In genomic region chr10:122762772-122763511, GRCm38 (mm10) we compare ENCODE assay signal across 9 mouse cellular contexts.
DNase-seq lines count a peak whose midpoint lies in the region; ATAC-seq and TF ChIP-seq lines count a peak whose summit lies in the region.
"Had no signal": no experiment of that assay in that cellular context is flagged by ENCODE, and none has a peak within 500 bp of the region (broad histone marks: within the 10 kb centered on the region; RNA-seq: fewer than 3 reads in every experiment).

No protein-coding gene starts in this region.

- no peak for DNase-seq in kidney, postnatal 10 days
- DNase-seq in testis, postnatal 14 days (ENCODE audit: low spot score), result no peak
- DNase-seq in cerebellum, adult 18-20 months, result no peak
- no peak for DNase-seq in spleen, postnatal 14 days (ENCODE audit: low spot score in 2 of 2)
- DNase-seq: cerebellum, postnatal 36 days; heart, postnatal 36 days had no signal

- peak; percentile 62; the same call in 1 of the 2 replicates for ATAC-seq in kidney, embryonic 14.5 days (ENCODE audit: low FRiP score, low TSS enrichment)
- ATAC-seq in intestine, postnatal 0 days, result peak; percentile 28; the same call in 1 of the 2 replicates

- H3K4me3 ChIP-seq in kidney, embryonic 14.5 days (ENCODE audit: low read length), result no peak overlapping the region
- H3K4me3 ChIP-seq in testis, adult 2 months (ENCODE audit: control insufficient read depth, low read depth, low read length), result peak overlapping the region; percentile 25
- H3K4me3 ChIP-seq in intestine, postnatal 0 days (ENCODE audit: low read depth, low read length), result no peak overlapping the region

- H3K36me3 ChIP-seq in kidney, embryonic 14.5 days (ENCODE audit: control insufficient read depth, insufficient read depth, low read length), result no peaks in the 10 kb centered on the region
- H3K36me3 ChIP-seq in testis, adult 2 months (ENCODE audit: control insufficient read depth, insufficient read depth, low read length), result no peaks in the 10 kb centered on the region
- no peaks in the 10 kb centered on the region; the same call in 1 of the 2 replicates for H3K36me3 ChIP-seq in intestine, postnatal 0 days (ENCODE audit: control insufficient read depth, insufficient read depth)

- H3K27ac ChIP-seq in kidney, embryonic 14.5 days (ENCODE audit: low read depth, low read length), result 0 out of 2 replicates have a peak overlapping the region, but pooled peaks have one; percentile 42
- H3K27ac ChIP-seq in testis, adult 2 months (ENCODE audit: control insufficient read depth, insufficient read depth, low read depth, low read length), result peak overlapping the region; percentile 39; the same call in 1 of the 2 replicates
- no peak overlapping the region for H3K27ac ChIP-seq in intestine, postnatal 0 days (ENCODE audit: low read depth, low read length)

- peaks cover 18% of the 10 kb centered on the region for H3K4me1 ChIP-seq in kidney, embryonic 14.5 days (ENCODE audit: control insufficient read depth, insufficient read depth, low read length)
- H3K4me1 ChIP-seq in testis, adult 2 months (ENCODE audit: control insufficient read depth, insufficient read depth, low read length), result no peaks in the 10 kb centered on the region; the same call in 1 of the 2 replicates
- H3K4me1 ChIP-seq in intestine, postnatal 0 days (replicated peaks; ENCODE audit: control insufficient read depth, insufficient read depth, low read length), result no peaks in the 10 kb centered on the region

- WGBS in kidney, embryonic 14.5 days, result 89% methylated on average over 6 of the region's 6 CpGs
- 81% methylated on average over 6 of the region's 6 CpGs for WGBS in intestine, postnatal 0 days

- no peak for TF ChIP-seq POLR2A in testis, adult 2 months (IDR thresholded peaks at IDR 0.05; ENCODE audit: control insufficient read depth, low read depth, low read length)

- H3K9me3 ChIP-seq in kidney, embryonic 14.5 days (ENCODE audit: control insufficient read depth, low read length), result no peaks in the 10 kb centered on the region
- H3K9me3 ChIP-seq in intestine, postnatal 0 days (ENCODE audit: control insufficient read depth), result no peaks in the 10 kb centered on the region

- TF ChIP-seq CTCF in testis, adult 2 months (IDR thresholded peaks at IDR 0.05; ENCODE audit: control insufficient read depth, insufficient read depth, insufficient replicate concordance, low read depth, low read length), result no peak
- no peak for TF ChIP-seq CTCF in intestine, postnatal 0 days (IDR thresholded peaks at IDR 0.05; ENCODE audit: low read depth)

- H3K27me3 ChIP-seq in kidney, embryonic 14.5 days (ENCODE audit: control insufficient read depth, insufficient read depth, low read length), result no peaks in the 10 kb centered on the region
- H3K27me3 ChIP-seq in testis, adult 2 months (ENCODE audit: control insufficient read depth, insufficient read depth, low read length), result no peaks in the 10 kb centered on the region
- no peaks in the 10 kb centered on the region for H3K27me3 ChIP-seq in intestine, postnatal 0 days (replicated peaks; ENCODE audit: control insufficient read depth, insufficient read depth, low read length)

- H3K4me2 ChIP-seq in kidney, embryonic 14.5 days (replicated peaks; ENCODE audit: low read depth, low read length), result no peak overlapping the region
- no peak overlapping the region for H3K4me2 ChIP-seq in intestine, postnatal 0 days (replicated peaks; ENCODE audit: low read depth)

- no peak overlapping the region for H3K9ac ChIP-seq in kidney, embryonic 14.5 days (ENCODE audit: low read depth, low read length)
- H3K9ac ChIP-seq in intestine, postnatal 0 days (ENCODE audit: low read depth, low read length), result no peak overlapping the region
